Mouse (Mus musculus): Measurements from ENCODE around the gene Dab1. TPM values are rescaled to one million over a fixed set of nuclear protein-coding genes. Genes with fewer than 3 reads are reported as not detected.

Dab1 gene
- polyA plus RNA-seq, 1 experiment from 2014 or later: 1.3 TPM

DNA sequence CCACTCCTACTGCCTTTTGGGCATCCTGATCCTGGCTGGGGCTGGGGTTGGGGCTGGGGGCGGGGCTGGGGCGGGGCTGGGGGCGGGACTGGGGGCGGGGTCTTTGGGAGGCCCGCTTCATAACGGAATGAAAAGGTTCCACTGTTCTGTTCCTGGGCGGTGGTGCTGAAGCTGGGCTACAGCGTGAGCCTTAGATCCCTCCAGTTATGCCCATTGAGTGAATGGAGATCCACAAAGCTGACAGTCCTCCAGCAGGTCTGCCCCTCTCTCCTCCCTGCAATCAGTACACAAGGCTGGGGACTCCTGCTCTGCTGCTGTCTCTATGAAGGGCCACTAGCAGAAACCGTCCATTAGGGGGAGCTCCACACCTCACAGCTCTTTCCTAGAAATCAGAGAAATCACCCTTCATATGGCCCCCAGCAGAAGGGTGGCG is 895.4 kb downstream of the Dab1 start:
- WGBS (ENCODE audit: insufficient replicate concordance): 5% methylated on average over 10 of the region's 10 CpGs

DNA sequence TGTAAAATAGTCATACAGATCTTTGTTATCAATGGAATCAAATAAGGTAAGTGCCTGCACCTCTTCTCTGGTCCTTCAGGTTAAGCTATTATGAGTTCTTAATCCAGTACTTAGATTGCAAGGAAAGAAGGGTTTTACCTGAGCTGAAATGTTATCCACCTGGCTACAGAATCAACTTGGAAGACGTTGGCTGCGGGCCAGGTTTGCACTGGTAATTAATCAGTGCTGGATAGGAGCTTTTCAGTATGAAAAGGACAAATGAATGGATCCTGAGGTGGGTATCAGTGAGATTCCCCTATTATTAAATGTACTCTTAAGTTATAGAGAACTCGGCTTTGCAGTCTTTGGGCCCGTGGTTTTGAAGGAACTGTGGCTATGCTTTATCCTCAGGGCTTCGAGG is 896.5 kb downstream of the Dab1 start:
- Histone ChIP-seq H3K4me3 (ENCODE audit: low read depth, low read length) (no peak overlapping the region), H3K9ac (ENCODE audit: low read depth, low read length) (no peak overlapping the region), H3K27me3 (ENCODE audit: control insufficient read depth, insufficient read depth, low read depth, low read length) (no peaks in the 10 kb centered on the region), H3K9me3 (replicated peaks; ENCODE audit: control insufficient read depth, low read length) (no peaks in the 10 kb centered on the region), H3K27ac (ENCODE audit: low read length) (no peak overlapping the region), H3K4me1 (ENCODE audit: control insufficient read depth, low read depth, low read length) (no peaks in the 10 kb centered on the region), H3K4me2 (ENCODE audit: low read depth, low read length) (no peak overlapping the region), H3K36me3 (ENCODE audit: control insufficient read depth, insufficient read depth) (no peaks in the 10 kb centered on the region)
- ATAC-seq (ENCODE audit: low read depth): no peak
- 54% methylated on average over 5 of the region's 5 CpGs for WGBS (ENCODE audit: insufficient replicate concordance)

More for the DNA sequence above, 895.4 kb downstream of the Dab1 start:
- Histone ChIP-seq H3K27ac (ENCODE audit: low read length) (no peak overlapping the region), H3K36me3 (ENCODE audit: control insufficient read depth, insufficient read depth) (no peaks in the 10 kb centered on the region), H3K4me2 (ENCODE audit: low read depth, low read length) (no peak overlapping the region), H3K27me3 (ENCODE audit: control insufficient read depth, insufficient read depth, low read depth, low read length) (no peaks in the 10 kb centered on the region), H3K4me3 (ENCODE audit: low read depth, low read length) (peak overlapping the region; percentile 19; the same call in 1 of the 2 replicates), H3K9me3 (replicated peaks; ENCODE audit: control insufficient read depth, low read length) (no peaks in the 10 kb centered on the region), H3K9ac (ENCODE audit: low read depth, low read length) (no peak overlapping the region), H3K4me1 (ENCODE audit: control insufficient read depth, low read depth, low read length) (no peaks in the 10 kb centered on the region)
- peak; percentile 64 for ATAC-seq (ENCODE audit: low read depth)

DNA sequence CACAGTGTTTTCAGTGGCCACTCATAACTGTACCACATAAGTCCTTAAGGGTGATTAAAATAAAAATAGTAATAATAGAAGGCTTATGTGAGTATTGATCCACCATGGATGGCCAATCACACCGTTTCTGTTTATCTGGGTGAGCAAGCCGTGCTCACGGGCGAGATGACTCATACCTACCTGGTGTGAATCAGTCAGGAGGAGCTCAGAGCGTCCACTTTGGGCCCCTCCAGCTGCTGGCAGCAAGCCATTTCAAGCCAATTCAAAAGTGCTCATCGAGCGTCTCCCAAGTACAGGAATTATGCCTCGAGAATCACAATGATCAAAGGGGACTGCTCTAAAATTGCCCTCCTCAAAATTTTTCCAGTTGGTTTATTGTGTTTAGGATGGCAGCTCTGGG is 903.2 kb downstream of the Dab1 start:
- Histone ChIP-seq H3K27me3 (ENCODE audit: control insufficient read depth, insufficient read depth, low read depth, low read length) (no peaks in the 10 kb centered on the region), H3K9me3 (replicated peaks; ENCODE audit: control insufficient read depth, low read length) (no peaks in the 10 kb centered on the region), H3K4me3 (ENCODE audit: low read depth, low read length) (no peak overlapping the region), H3K4me2 (ENCODE audit: low read depth, low read length) (no peak overlapping the region), H3K9ac (ENCODE audit: low read depth, low read length) (no peak overlapping the region), H3K27ac (ENCODE audit: low read length) (no peak overlapping the region), H3K36me3 (ENCODE audit: control insufficient read depth, insufficient read depth) (no peaks in the 10 kb centered on the region), H3K4me1 (ENCODE audit: control insufficient read depth, low read depth, low read length) (no peaks in the 10 kb centered on the region)
- WGBS (ENCODE audit: insufficient replicate concordance): 64% methylated on average over 8 of the region's 8 CpGs
- ATAC-seq (ENCODE audit: low read depth): no peak

- no peaks in the 10 kb centered on the region for H3K9me3 ChIP-seq (replicated peaks; ENCODE audit: control insufficient read depth, low read length)
- H3K9ac ChIP-seq (ENCODE audit: low read depth, low read length): no peak overlapping the region
- WGBS (ENCODE audit: insufficient replicate concordance): 72% methylated on average over 7 of the region's 7 CpGs
- no peaks in the 10 kb centered on the region for H3K4me1 ChIP-seq (ENCODE audit: control insufficient read depth, low read depth, low read length)
- H3K27ac ChIP-seq (ENCODE audit: low read length): no peak overlapping the region
- H3K36me3 ChIP-seq (ENCODE audit: control insufficient read depth, insufficient read depth): no peaks in the 10 kb centered on the region
- no peak overlapping the region for H3K4me2 ChIP-seq (ENCODE audit: low read depth, low read length)
- H3K27me3 ChIP-seq (ENCODE audit: control insufficient read depth, insufficient read depth, low read depth, low read length): no peaks in the 10 kb centered on the region
- no peak overlapping the region for H3K4me3 ChIP-seq (ENCODE audit: low read depth, low read length)
- ATAC-seq (ENCODE audit: low read depth): no peak
Observed at GRCm38 (mm10) chr4:104523776-104524175, 904.6 kb downstream of the Dab1 start.

GRCm38 (mm10) chr4:104529905-104530646 is 910.9 kb downstream of the Dab1 start:
- 55% methylated on average over 4 of the region's 4 CpGs for WGBS (ENCODE audit: insufficient replicate concordance)
- Histone ChIP-seq H3K9me3 (replicated peaks; ENCODE audit: control insufficient read depth, low read length) (no peaks in the 10 kb centered on the region), H3K4me2 (ENCODE audit: low read depth, low read length) (no peak overlapping the region), H3K9ac (ENCODE audit: low read depth, low read length) (no peak overlapping the region), H3K4me1 (ENCODE audit: control insufficient read depth, low read depth, low read length) (no peaks in the 10 kb centered on the region), H3K36me3 (ENCODE audit: control insufficient read depth, insufficient read depth) (no peaks in the 10 kb centered on the region), H3K27ac (ENCODE audit: low read length) (peak overlapping the region; percentile 66), H3K4me3 (ENCODE audit: low read depth, low read length) (no peak overlapping the region), H3K27me3 (ENCODE audit: control insufficient read depth, insufficient read depth, low read depth, low read length) (no peaks in the 10 kb centered on the region)
- ATAC-seq (ENCODE audit: low read depth): peak; percentile 87

DNA sequence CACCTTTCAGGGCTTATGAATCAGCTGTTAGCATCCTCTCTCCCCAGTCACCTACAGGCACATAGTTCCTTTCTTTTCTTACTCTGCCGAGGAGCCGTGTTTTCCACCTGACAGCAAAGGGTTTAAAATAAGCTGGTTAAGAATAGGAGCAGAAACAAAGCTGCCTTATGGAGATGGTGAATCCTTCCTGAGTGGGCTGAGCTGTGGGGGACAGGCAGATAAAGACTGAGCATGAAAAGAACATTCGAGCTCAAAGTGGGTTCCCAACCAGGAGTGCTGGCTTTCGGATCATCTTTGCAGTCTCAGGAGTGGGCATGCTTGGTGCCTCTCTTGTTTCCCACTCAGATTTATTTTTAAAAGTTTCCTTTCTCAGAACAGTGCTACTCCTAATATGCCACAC is 913.7 kb downstream of the Dab1 start:
- Histone ChIP-seq H3K27me3 (ENCODE audit: control insufficient read depth, insufficient read depth, low read depth, low read length) (no peaks in the 10 kb centered on the region), H3K9ac (ENCODE audit: low read depth, low read length) (no peak overlapping the region), H3K27ac (ENCODE audit: low read length) (no peak overlapping the region), H3K36me3 (ENCODE audit: control insufficient read depth, insufficient read depth) (no peaks in the 10 kb centered on the region), H3K9me3 (replicated peaks; ENCODE audit: control insufficient read depth, low read length) (no peaks in the 10 kb centered on the region), H3K4me1 (ENCODE audit: control insufficient read depth, low read depth, low read length) (no peaks in the 10 kb centered on the region), H3K4me2 (ENCODE audit: low read depth, low read length) (no peak overlapping the region), H3K4me3 (ENCODE audit: low read depth, low read length) (no peak overlapping the region)
- 73% methylated on average over 4 of the region's 4 CpGs for WGBS (ENCODE audit: insufficient replicate concordance)
- ATAC-seq (ENCODE audit: low read depth): no peak

GRCm38 (mm10) chr4:104538420-104538819 is 919.3 kb downstream of the Dab1 start:
- Histone ChIP-seq H3K9me3 (replicated peaks; ENCODE audit: control insufficient read depth, low read length) (no peaks in the 10 kb centered on the region), H3K9ac (ENCODE audit: low read depth, low read length) (no peak overlapping the region), H3K27ac (ENCODE audit: low read length) (no peak overlapping the region), H3K4me1 (ENCODE audit: control insufficient read depth, low read depth, low read length) (no peaks in the 10 kb centered on the region), H3K4me2 (ENCODE audit: low read depth, low read length) (no peak overlapping the region), H3K4me3 (ENCODE audit: low read depth, low read length) (no peak overlapping the region), H3K36me3 (ENCODE audit: control insufficient read depth, insufficient read depth) (no peaks in the 10 kb centered on the region), H3K27me3 (ENCODE audit: control insufficient read depth, insufficient read depth, low read depth, low read length) (no peaks in the 10 kb centered on the region)
- 61% methylated on average over 3 of the region's 3 CpGs for WGBS (ENCODE audit: insufficient replicate concordance)
- no peak for ATAC-seq (ENCODE audit: low read depth)

- WGBS (ENCODE audit: insufficient replicate concordance): 62% methylated on average over 2 of the region's 2 CpGs
- Histone ChIP-seq H3K27ac (ENCODE audit: low read length) (no peak overlapping the region), H3K9me3 (replicated peaks; ENCODE audit: control insufficient read depth, low read length) (no peaks in the 10 kb centered on the region), H3K36me3 (ENCODE audit: control insufficient read depth, insufficient read depth) (no peaks in the 10 kb centered on the region), H3K4me1 (ENCODE audit: control insufficient read depth, low read depth, low read length) (no peaks in the 10 kb centered on the region), H3K4me2 (ENCODE audit: low read depth, low read length) (no peak overlapping the region), H3K27me3 (ENCODE audit: control insufficient read depth, insufficient read depth, low read depth, low read length) (no peaks in the 10 kb centered on the region), H3K9ac (ENCODE audit: low read depth, low read length) (no peak overlapping the region), H3K4me3 (ENCODE audit: low read depth, low read length) (no peak overlapping the region)
- ATAC-seq (ENCODE audit: low read depth): no peak
Observed at GRCm38 (mm10) chr4:104539047-104539446, 919.9 kb downstream of the Dab1 start.

DNA sequence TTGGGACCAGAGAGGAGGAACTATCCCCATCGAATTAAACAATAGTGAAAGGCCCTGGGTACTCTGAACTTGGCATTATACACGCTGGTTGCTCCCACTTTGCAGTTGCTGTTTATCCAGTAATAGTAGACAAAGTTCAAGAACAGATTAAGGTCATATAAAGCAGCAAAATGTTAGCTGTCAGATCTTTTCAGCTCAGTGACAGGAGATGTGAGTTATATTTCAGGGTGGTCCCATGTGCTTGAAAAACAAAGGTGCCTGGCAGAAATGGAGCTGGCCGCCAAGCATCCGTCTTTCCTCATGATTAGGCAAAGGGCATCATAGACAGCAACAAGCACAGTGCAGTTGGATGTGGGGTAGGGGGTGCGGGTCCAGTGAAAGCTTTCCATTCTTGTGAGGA is 927.9 kb downstream of the Dab1 start:
- WGBS (ENCODE audit: insufficient replicate concordance): 57% methylated on average over 5 of the region's 5 CpGs
- no peak overlapping the region for H3K27ac ChIP-seq (ENCODE audit: low read length)
- H3K9ac ChIP-seq (ENCODE audit: low read depth, low read length): no peak overlapping the region
- no peaks in the 10 kb centered on the region for H3K4me1 ChIP-seq (ENCODE audit: control insufficient read depth, low read depth, low read length)
- H3K27me3 ChIP-seq (ENCODE audit: control insufficient read depth, insufficient read depth, low read depth, low read length): no peaks in the 10 kb centered on the region
- H3K9me3 ChIP-seq (replicated peaks; ENCODE audit: control insufficient read depth, low read length): no peaks in the 10 kb centered on the region
- H3K36me3 ChIP-seq (ENCODE audit: control insufficient read depth, insufficient read depth): no peaks in the 10 kb centered on the region
- H3K4me3 ChIP-seq (ENCODE audit: low read depth, low read length): no peak overlapping the region
- no peak overlapping the region for H3K4me2 ChIP-seq (ENCODE audit: low read depth, low read length)
- ATAC-seq (ENCODE audit: low read depth): no peak

Data from liver, embryonic 16.5 days (tissue).